Mouse (Mus musculus) kidney, postnatal 25 days (tissue): Measurements from ENCODE around the gene Il27ra.

Experiments used
- DNase-seq, 2 experiments: peaks; one replicate each; pipeline ENCODE4 v3.0.0; 2021; ENCODE audit warnings: mixed read lengths in 2 of 2

The Il27ra gene

GRCm38 (mm10) chr8:84065457-84066072 is 23.2 kb upstream of the Il27ra start:
- DNase-seq: no peak

- no peak for DNase-seq
Observed at GRCm38 (mm10) chr8:84065037-84065436, 22.6 kb upstream of the Il27ra start, which contains the start of gene Gm10643. Gene Gm10643, minus strand, starts transcription at chr8:84065137.

GRCm38 (mm10) chr8:84063861-84064610 is 21.6 kb upstream of the Il27ra start:
- no peak for DNase-seq

GRCm38 (mm10) chr8:84060245-84060644 is 17.9 kb upstream of the Il27ra start:
- no peak for DNase-seq

GRCm38 (mm10) chr8:84059226-84059625 is 16.8 kb upstream of the Il27ra start:
- DNase-seq: no peak

GRCm38 (mm10) chr8:84057827-84058226 is 15.4 kb upstream of the Il27ra start:
- DNase-seq: no peak

- no peak for DNase-seq
Observed at GRCm38 (mm10) chr8:84053229-84053628, 10.8 kb upstream of the Il27ra start.

GRCm38 (mm10) chr8:84052746-84053145 is 10.4 kb upstream of the Il27ra start:
- DNase-seq: no peak

- no peak for DNase-seq
Observed at GRCm38 (mm10) chr8:84048171-84048570, 5.8 kb upstream of the Il27ra start.

GRCm38 (mm10) chr8:84046505-84046904 is 4.1 kb upstream of the Il27ra start:
- no peak for DNase-seq

- no peak for DNase-seq
Observed at GRCm38 (mm10) chr8:84044900-84045299, 2.5 kb upstream of the Il27ra start, which contains the start of gene Rln3. Gene Rln3, minus strand, starts transcription at chr8:84045000.

GRCm38 (mm10) chr8:84044103-84044502 is 1.7 kb upstream of the Il27ra start:
- DNase-seq: no peak

GRCm38 (mm10) chr8:84042948-84043342 is 556 bp upstream of the Il27ra start:
- no peak for DNase-seq

- DNase-seq: peak; percentile 73 to 85
Observed at GRCm38 (mm10) chr8:84039050-84039449, 3.3 kb downstream of the Il27ra start.

- DNase-seq: peak; percentile 32 to 58
Observed at GRCm38 (mm10) chr8:84038015-84038414, 4.4 kb downstream of the Il27ra start.

- DNase-seq: no peak
Observed at GRCm38 (mm10) chr8:84032777-84033176, 9.6 kb downstream of the Il27ra start.

GRCm38 (mm10) chr8:84029272-84029671 is 13.1 kb downstream of the Il27ra start:
- DNase-seq: no peak

GRCm38 (mm10) chr8:84027449-84027848 is 14.9 kb downstream of the Il27ra start:
- DNase-seq: no peak

GRCm38 (mm10) chr8:84025863-84026262 is 16.5 kb downstream of the Il27ra start:
- peak in 1 of 2 experiments; percentile 32 for DNase-seq

- DNase-seq: peak; percentile 82
Observed at GRCm38 (mm10) chr8:84024171-84024570, 18.2 kb downstream of the Il27ra start.

- DNase-seq: peak; percentile 79 to 92
Observed at GRCm38 (mm10) chr8:84023631-84024030, 18.8 kb downstream of the Il27ra start.

GRCm38 (mm10) chr8:84023085-84023484 is 19.3 kb downstream of the Il27ra start:
- peak; percentile 90 to 92 for DNase-seq

- DNase-seq: peak in 1 of 2 experiments; percentile 39
Observed at GRCm38 (mm10) chr8:84021569-84021968, 20.8 kb downstream of the Il27ra start.

- DNase-seq: peak; percentile 77 to 93
Observed at GRCm38 (mm10) chr8:84021096-84021495, 21.3 kb downstream of the Il27ra start, which contains the start of gene Palm3. Gene Palm3, plus strand, starts transcription at chr8:84021471.
